Mouse (Mus musculus) colon, adult 2 months (tissue): Measurements from ENCODE around the gene Svip. TPM values are rescaled to one million over a fixed set of nuclear protein-coding genes. Genes with fewer than 3 reads are reported as not detected.

Source experiments
- polyA plus RNA-seq: library from polyadenylated mRNA; depleted of rRNA; stranded (reverse); fragments of >200 nt; gene quantifications from 2 replicates; pipeline ENCODE4 v1.2.3, GENCODE M21; 2012; rRNA removed

The Svip gene
- polyA plus RNA-seq = 1.7 and 2.0 TPM in 2 replicates

GRCm38 (mm10) chr7:52005511-52006295 lies at the start of gene Svip:
Svip (minus strand) TSS chr7:52006018.

GRCm38 (mm10) chr7:52015628-52016027 lies 9.8 kb upstream of the Svip start, which contains the start of gene 1700015G11Rik:
1700015G11Rik (minus strand) TSS chr7:52015728.

Other genes with a start within 250 kb of the Svip start
- 0.94 TPM in 2 replicates for gene Gas2, start 144.0 kb downstream of the Svip start, polyA plus RNA-seq
- gene Fancf, start 143.8 kb downstream of the Svip start, polyA plus RNA-seq = 12.3 and 15.2 TPM in 2 replicates
- not detected in 2 replicates for gene 1700015G11Rik, start 9.7 kb upstream of the Svip start, polyA plus RNA-seq